Comparison of ENCODE assay signal across 21 mouse cellular contexts in the genomic region with DNA sequence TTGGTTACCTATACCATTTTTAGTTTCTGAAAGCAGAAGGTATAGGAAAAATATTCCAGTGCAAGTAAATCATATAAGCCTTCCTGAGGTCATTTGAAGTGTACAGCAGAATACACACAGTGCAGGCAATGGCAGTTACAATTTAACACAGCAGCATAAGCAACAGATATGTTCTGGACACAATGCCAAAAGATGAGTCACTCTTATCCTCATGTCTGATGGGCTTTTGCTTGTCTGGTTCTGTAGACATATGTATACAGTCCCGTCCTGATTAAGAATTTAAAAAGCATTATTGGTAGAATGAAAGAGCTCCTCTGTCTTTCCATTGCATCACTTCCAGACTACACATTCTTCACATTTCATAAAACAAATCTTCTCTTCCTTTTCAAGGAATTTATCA.
DNase-seq lines count a peak whose midpoint lies in the region; ATAC-seq and TF ChIP-seq lines count a peak whose summit lies in the region.
"Had no signal": no experiment of that assay in that cellular context is flagged by ENCODE, and none has a peak within 500 bp of the region (broad histone marks: within the 10 kb centered on the region; RNA-seq: fewer than 3 reads in every experiment).

No protein-coding gene starts in this region.

- intact Hi-C loops in heart, postnatal 25 days (cut with DNase I), result no loop called here

- H3K36me3 ChIP-seq in embryonic facial prominence, embryonic 14.5 days (ENCODE audit: control insufficient read depth, insufficient read depth, low read length), result no peaks in the 10 kb centered on the region
- no peaks in the 10 kb centered on the region for H3K36me3 ChIP-seq in embryonic facial prominence, embryonic 10.5 days (replicated peaks)
- no peaks in the 10 kb centered on the region for H3K36me3 ChIP-seq in lung, embryonic 14.5 days (ENCODE audit: insufficient read depth)
- no peaks in the 10 kb centered on the region for H3K36me3 ChIP-seq in stomach, embryonic 15.5 days
- H3K36me3 ChIP-seq: hindbrain, embryonic 13.5 days; limb, embryonic 12.5 days; neural tube, embryonic 13.5 days had no signal

- no peak overlapping the region for H3K4me3 ChIP-seq in embryonic facial prominence, embryonic 14.5 days (ENCODE audit: low read depth, low read length)
- no peak overlapping the region for H3K4me3 ChIP-seq in embryonic facial prominence, embryonic 10.5 days
- no peak overlapping the region for H3K4me3 ChIP-seq in lung, embryonic 14.5 days (ENCODE audit: low read depth, low read length)
- H3K4me3 ChIP-seq in stomach, embryonic 15.5 days (replicated peaks), result no peak overlapping the region
- H3K4me3 ChIP-seq: forebrain, embryonic 13.5 days; hindbrain, embryonic 13.5 days; limb, embryonic 12.5 days; megakaryocyte, embryonic 14.5 days; neural tube, embryonic 13.5 days had no signal

- peak; percentile 65; the same call in 1 of the 2 replicates for ATAC-seq in embryonic facial prominence, embryonic 14.5 days (ENCODE audit: low read depth)
- peak; percentile 77 for ATAC-seq in lung, embryonic 14.5 days (ENCODE audit: insufficient read depth)
- 0 out of 2 replicates have a peak, but pooled peaks have one; percentile 47 for ATAC-seq in stomach, embryonic 15.5 days (ENCODE audit: insufficient read depth, low FRiP score, low read depth)
- ATAC-seq: CD4-positive, CD25-positive, alpha-beta regulatory T cell, adult 4 months; forebrain, embryonic 13.5 days; inflammation-experienced regulatory T-cells, adult 6 months had no signal

- H3K27ac ChIP-seq in embryonic facial prominence, embryonic 14.5 days (replicated peaks; ENCODE audit: low read depth, low read length), result no peak overlapping the region
- no peak overlapping the region for H3K27ac ChIP-seq in embryonic facial prominence, embryonic 10.5 days (replicated peaks)
- H3K27ac ChIP-seq in lung, embryonic 14.5 days (ENCODE audit: low read depth), result no peak overlapping the region
- H3K27ac ChIP-seq in stomach, embryonic 15.5 days, result no peak overlapping the region
- H3K27ac ChIP-seq: forebrain, embryonic 13.5 days; hindbrain, embryonic 13.5 days; limb, embryonic 12.5 days; liver, embryonic 14.5 days; neural tube, embryonic 13.5 days had no signal

- DNase-seq in embryonic facial prominence, embryonic 14.5 days (ENCODE audit: low spot score), result peak; percentile 77
- no peak for DNase-seq in embryonic facial prominence, embryonic 10.5 days (ENCODE audit: low spot score)
- peak; percentile 71 for DNase-seq in lung, embryonic 14.5 days
- no peak for DNase-seq in lung, postnatal 25 days (ENCODE audit: low spot score)
- peak; percentile 3 for DNase-seq in NIH3T3 (ENCODE audit: low read depth)
- no peak for DNase-seq in kidney, adult 9 months
- DNase-seq in heart, postnatal 25 days (ENCODE audit: low spot score), result no peak
- DNase-seq: adrenal gland, postnatal 36 days; cerebellum, adult 2 months; heart, postnatal 14 days; midbrain, embryonic 14.5 days had no signal

- no peak overlapping the region for H3K4me2 ChIP-seq in embryonic facial prominence, embryonic 14.5 days (ENCODE audit: low read depth, low read length)
- no peak overlapping the region for H3K4me2 ChIP-seq in lung, embryonic 14.5 days
- H3K4me2 ChIP-seq in stomach, embryonic 15.5 days, result no peak overlapping the region
- H3K4me2 ChIP-seq: forebrain, embryonic 13.5 days; heart, embryonic 11.5 days; hindbrain, embryonic 13.5 days; limb, embryonic 12.5 days; neural tube, embryonic 13.5 days had no signal

- H3K4me1 ChIP-seq in embryonic facial prominence, embryonic 14.5 days (ENCODE audit: control insufficient read depth, insufficient read depth, low read length), result no peaks in the 10 kb centered on the region
- H3K4me1 ChIP-seq in embryonic facial prominence, embryonic 10.5 days, result no peaks in the 10 kb centered on the region
- no peaks in the 10 kb centered on the region for H3K4me1 ChIP-seq in lung, embryonic 14.5 days (ENCODE audit: insufficient read depth)
- no peaks in the 10 kb centered on the region for H3K4me1 ChIP-seq in stomach, embryonic 15.5 days
- H3K4me1 ChIP-seq: forebrain, embryonic 13.5 days; hindbrain, embryonic 13.5 days; limb, embryonic 12.5 days; megakaryocyte, embryonic 14.5 days; neural tube, embryonic 13.5 days had no signal

- TF ChIP-seq CTCF in lung, embryonic 14.5 days (IDR thresholded peaks at IDR 0.05; ENCODE audit: low read depth), result no peak

- H3K27me3 ChIP-seq in embryonic facial prominence, embryonic 14.5 days (replicated peaks; ENCODE audit: control insufficient read depth, insufficient read depth, low read length), result no peaks in the 10 kb centered on the region
- no peaks in the 10 kb centered on the region for H3K27me3 ChIP-seq in embryonic facial prominence, embryonic 10.5 days (replicated peaks; ENCODE audit: low read depth, poor library complexity, severe bottlenecking)
- H3K27me3 ChIP-seq in lung, embryonic 14.5 days (ENCODE audit: insufficient read depth, low read length), result no peaks in the 10 kb centered on the region
- H3K27me3 ChIP-seq in stomach, embryonic 15.5 days (replicated peaks), result no peaks in the 10 kb centered on the region
- H3K27me3 ChIP-seq: forebrain, embryonic 13.5 days; hindbrain, embryonic 13.5 days; limb, embryonic 12.5 days; megakaryocyte, embryonic 14.5 days; neural tube, embryonic 13.5 days had no signal

- H3K9ac ChIP-seq in embryonic facial prominence, embryonic 14.5 days (ENCODE audit: low read depth, low read length), result no peak overlapping the region
- no peak overlapping the region for H3K9ac ChIP-seq in lung, embryonic 14.5 days
- H3K9ac ChIP-seq in stomach, embryonic 15.5 days, result no peak overlapping the region
- H3K9ac ChIP-seq: forebrain, embryonic 13.5 days; hindbrain, embryonic 13.5 days; limb, embryonic 12.5 days; liver, embryonic 14.5 days; neural tube, embryonic 13.5 days had no signal

- no peaks in the 10 kb centered on the region for H3K9me3 ChIP-seq in embryonic facial prominence, embryonic 14.5 days (ENCODE audit: control insufficient read depth, low read length)
- no peaks in the 10 kb centered on the region for H3K9me3 ChIP-seq in embryonic facial prominence, embryonic 10.5 days
- no peaks in the 10 kb centered on the region for H3K9me3 ChIP-seq in lung, embryonic 14.5 days (ENCODE audit: low read depth, low read length)
- no peaks in the 10 kb centered on the region for H3K9me3 ChIP-seq in stomach, embryonic 15.5 days
- H3K9me3 ChIP-seq: forebrain, embryonic 13.5 days; hindbrain, embryonic 13.5 days; limb, embryonic 12.5 days; megakaryocyte, embryonic 14.5 days; neural tube, embryonic 13.5 days had no signal

- 29% methylated on average over 1 of the region's 1 CpGs for WGBS in embryonic facial prominence, embryonic 14.5 days
- 70% methylated on average over 1 of the region's 1 CpGs for WGBS in embryonic facial prominence, embryonic 10.5 days
- WGBS in lung, embryonic 14.5 days, result 20% methylated on average over 1 of the region's 1 CpGs
- 27% methylated on average over 1 of the region's 1 CpGs for WGBS in stomach, embryonic 15.5 days

Comparison
In these comparisons a context has a peak if more than half of its experiments do, and no peak if none do; other contexts are left out.
1. DNase-seq: peak in embryonic facial prominence, embryonic 14.5 days (single experiment), lung, embryonic 14.5 days (single experiment) and NIH3T3 (single experiment); none in embryonic facial prominence, embryonic 10.5 days (single experiment), lung, postnatal 25 days (single experiment), kidney, adult 9 months (single experiment) and heart, postnatal 25 days (single experiment).
2. Peak in every context shown above with its lines, with median percentiles within 50 percentile points of each other: ATAC-seq.